Mouse (Mus musculus) MEL (cell line): ENCODE data around the gene 9330182O14Rik. TPM values are rescaled to one million over a fixed set of nuclear protein-coding genes. Genes with fewer than 3 reads are reported as not detected.
A peak's percentile ranks its signal among the peaks of the same experiment; 100 is the strongest.

Source experiments
- DNase-seq: peaks from one replicate; pipeline ENCODE4 v3.0.0; 2011; ENCODE audit warnings: low read depth, low spot score
- H3K27ac ChIP-seq: 2 replicates; pipeline ENCODE4 v1.5.1; 2012; ENCODE audit warnings: low read depth, mild to moderate bottlenecking, control low read depth, low read length, moderate library complexity; ENCODE audit not compliant: control insufficient read depth
- H3K27me3 ChIP-seq, 2 experiments: fragments of 150-350 bp in 1 of 2; sonication (generic) in 1 of 2; 2 replicates each; pipeline ENCODE4 v1.6.1; 2012; ENCODE audit warnings: low read length in 2 of 2, mild to moderate bottlenecking in 2 of 2, improper control_type of control experiment in 1 of 2, moderate library complexity in 1 of 2; ENCODE audit not compliant: insufficient read depth in 2 of 2, control insufficient read depth in 1 of 2
- H3K36me3 ChIP-seq, 2 experiments: 2 replicates each; pipeline ENCODE4 v1.6.1; 2012 to 2014; ENCODE audit warnings: low read length in 2 of 2, improper control_type of control experiment in 1 of 2, inconsistent platforms in 1 of 2, mild to moderate bottlenecking in 1 of 2; ENCODE audit not compliant: insufficient read depth in 2 of 2, control insufficient read depth in 1 of 2
- H3K4me1 ChIP-seq, 2 experiments: fragments of 150-350 bp in 1 of 2; sonication (generic) in 1 of 2; 2 replicates each; pipeline ENCODE4 v1.6.1; 2012; ENCODE audit warnings: low read length in 2 of 2, improper control_type of control experiment in 1 of 2, mild to moderate bottlenecking in 1 of 2; ENCODE audit not compliant: insufficient read depth in 2 of 2, control insufficient read depth in 1 of 2
- H3K4me3 ChIP-seq, 2 experiments: fragments of 150-350 bp in 1 of 2; sonication (generic) in 1 of 2; 2 replicates each; pipeline ENCODE4 v1.5.1; 2012; ENCODE audit warnings: low read depth in 2 of 2, low read length in 2 of 2, mild to moderate bottlenecking in 2 of 2, moderate library complexity in 2 of 2, control low read depth in 1 of 2, improper control_type of control experiment in 1 of 2; ENCODE audit not compliant: control insufficient read depth in 1 of 2, insufficient read depth in 1 of 2
- H3K79me2 ChIP-seq: 2 replicates; pipeline ENCODE4 v1.6.1; 2012; ENCODE audit warnings: mild to moderate bottlenecking, low read length, moderate library complexity; ENCODE audit not compliant: control insufficient read depth, poor library complexity, insufficient read depth
- H3K9ac ChIP-seq: 2 replicates; pipeline ENCODE4 v1.6.1; 2012; ENCODE audit warnings: low read depth, mild to moderate bottlenecking, control low read depth, low read length, moderate library complexity; ENCODE audit not compliant: control insufficient read depth, poor library complexity, severe bottlenecking
- H3K9me3 ChIP-seq: fragments of 150-350 bp; sonication (generic); replicated peaks from 2 replicates; pipeline ENCODE4 v1.6.1; 2012; ENCODE audit warnings: mild to moderate bottlenecking, low read length, improper control_type of control experiment, moderate library complexity; ENCODE audit not compliant: insufficient read depth
- CHD2 ChIP-seq: IDR thresholded peaks from 2 replicates; pipeline ENCODE4 v1.6.1; 2011; ENCODE audit warnings: low read length, improper control_type of control experiment
- EP300 ChIP-seq, 2 experiments: IDR thresholded peaks; 2 replicates each; pipeline ENCODE4 v1.6.1; 2011; ENCODE audit warnings: improper control_type of control experiment in 2 of 2, low read length in 2 of 2, low read depth in 1 of 2, mild to moderate bottlenecking in 1 of 2
- GABPA ChIP-seq: IDR thresholded peaks from 2 replicates; pipeline ENCODE4 v1.6.1; 2012; ENCODE audit warnings: low read depth, mild to moderate bottlenecking, inconsistent platforms, low read length, improper control_type of control experiment, moderate library complexity
- KAT2A ChIP-seq: conservative IDR thresholded peaks from 2 replicates; pipeline ENCODE4 v1.6.1; 2012; ENCODE audit warnings: low read depth, low read length, improper control_type of control experiment, inconsistent platforms
- MAFK ChIP-seq: IDR thresholded peaks from 2 replicates; pipeline ENCODE4 v1.6.1; 2011; ENCODE audit warnings: low read depth, mild to moderate bottlenecking, low read length, improper control_type of control experiment, borderline replicate concordance
- MEF2A ChIP-seq: IDR thresholded peaks from 2 replicates; pipeline ENCODE4 v1.6.1; 2014; ENCODE audit warnings: low read depth, mild to moderate bottlenecking, inconsistent platforms, low read length, improper control_type of control experiment; ENCODE audit not compliant: poor library complexity, insufficient replicate concordance, severe bottlenecking; ENCODE audit errors: extremely low read depth
- MYB ChIP-seq: IDR thresholded peaks from 2 replicates; pipeline ENCODE4 v1.6.1; 2011; ENCODE audit warnings: mild to moderate bottlenecking, low read depth, low read length, improper control_type of control experiment
- POLR2A ChIP-seq, 2 experiments: IDR thresholded peaks; 2 replicates each; pipeline ENCODE4 v1.6.1; 2011 to 2012; ENCODE audit warnings: low read length in 2 of 2, mild to moderate bottlenecking in 2 of 2, control low read depth in 1 of 2, improper control_type of control experiment in 1 of 2, low read depth in 1 of 2, moderate library complexity in 1 of 2; ENCODE audit not compliant: control insufficient read depth in 1 of 2, insufficient read depth in 1 of 2, poor library complexity in 1 of 2
- POLR2AphosphoS2 ChIP-seq: IDR thresholded peaks from 2 replicates; pipeline ENCODE4 v1.6.1; 2011; ENCODE audit warnings: low read length, improper control_type of control experiment
- POLR2AphosphoS5 ChIP-seq: IDR thresholded peaks from 2 replicates; pipeline ENCODE4 v1.6.1; 2012; ENCODE audit warnings: low read depth, borderline replicate concordance, mild to moderate bottlenecking, inconsistent platforms, low read length, moderate library complexity, mixed read lengths
- SMC3 ChIP-seq: IDR thresholded peaks from 2 replicates; pipeline ENCODE4 v1.6.1; 2011; ENCODE audit warnings: low read depth, low read length, improper control_type of control experiment
- TBP ChIP-seq: IDR thresholded peaks from 2 replicates; pipeline ENCODE4 v1.8.0; 2011; ENCODE audit warnings: low read depth, low read length, improper control_type of control experiment
- TCF12 ChIP-seq: IDR thresholded peaks from 2 replicates; pipeline ENCODE4 v1.6.1; 2014; ENCODE audit warnings: low read depth, mild to moderate bottlenecking, inconsistent platforms, low read length, improper control_type of control experiment, moderate library complexity
- UBTF ChIP-seq: IDR thresholded peaks from 2 replicates; pipeline ENCODE4 v1.6.1; 2012; ENCODE audit warnings: low read depth, mild to moderate bottlenecking, inconsistent platforms, low read length, improper control_type of control experiment, moderate library complexity, borderline replicate concordance; ENCODE audit not compliant: insufficient read depth
- USF1 ChIP-seq: IDR thresholded peaks from 2 replicates; pipeline ENCODE4 v1.6.1; 2014; ENCODE audit warnings: low read depth, mild to moderate bottlenecking, inconsistent platforms, low read length, improper control_type of control experiment, moderate library complexity
- ZKSCAN1 ChIP-seq: IDR thresholded peaks from 2 replicates; pipeline ENCODE4 v1.6.1; 2012; ENCODE audit warnings: low read depth, mild to moderate bottlenecking, inconsistent platforms, low read length, improper control_type of control experiment, moderate library complexity
- polyA plus RNA-seq, 2 experiments: library from polyadenylated mRNA; stranded (reverse) in 1 of 2; unstranded in 1 of 2; fragments of >175 nt in 1 of 2; fragments of >200 nt in 1 of 2; gene quantifications; 2 replicates each; pipeline versions ENCODE4 v1.2.1 to v1.2.4; 2012; ENCODE audit warnings: low replicate concordance in 2 of 2, low read depth in 1 of 2; ENCODE audit not compliant: insufficient read length in 2 of 2, insufficient read depth in 1 of 2, missing spikeins in 1 of 2
- total RNA-seq: library from RNA; depleted of rRNA; stranded (reverse); fragments of 300-350 nt; gene quantifications from 2 replicates; pipeline ENCODE4 v1.2.3, GENCODE M21; 2012

9330182O14Rik gene
- total and polyA plus RNA-seq, 3 experiments: not detected

- Histone ChIP-seq H3K4me3 (no peak overlapping the region), H3K4me1 (no peaks in the 10 kb centered on the region), H3K9ac (no peak overlapping the region), H3K79me2 (no peaks in the 10 kb centered on the region), H3K36me3 (no peaks in the 10 kb centered on the region), H3K27me3 (peaks cover 0 to 4% of the 10 kb centered on the region in 2 experiments; a peak in 3 of 4 replicates), H3K9me3 (no peaks in the 10 kb centered on the region), H3K27ac (no peak overlapping the region)
- no peak for DNase-seq
- no peak for TF ChIP-seq CHD2
- TF ChIP-seq USF1: 0 out of 2 replicates have a peak, but pooled peaks have one; percentile 39
- no peak for TF ChIP-seq MAFK
- no peak for TF ChIP-seq ZKSCAN1
- TF ChIP-seq EP300 (IDR thresholded peaks at IDR 0.05; ENCODE audit: low read depth in 1 of 2, low read length in 2 of 2): no peak
- TF ChIP-seq TBP: no peak
- TF ChIP-seq POLR2AphosphoS5: no peak
- no peak for TF ChIP-seq KAT2A
Observed at GRCm38 (mm10) chr15:40169705-40170104, 35.5 kb downstream of the 9330182O14Rik start.

GRCm38 (mm10) chr15:40179423-40179822 is 45.3 kb downstream of the 9330182O14Rik start:
- Histone ChIP-seq H3K9me3 (no peaks in the 10 kb centered on the region), H3K79me2 (no peaks in the 10 kb centered on the region), H3K27me3 (peaks cover 0 to 5% of the 10 kb centered on the region in 2 experiments; a peak in 3 of 4 replicates), H3K36me3 (no peaks in the 10 kb centered on the region), H3K9ac (no peak overlapping the region), H3K27ac (no peak overlapping the region), H3K4me1 (no peaks in the 10 kb centered on the region), H3K4me3 (no peak overlapping the region)
- no peak for TF ChIP-seq TCF12
- DNase-seq: no peak

DNA sequence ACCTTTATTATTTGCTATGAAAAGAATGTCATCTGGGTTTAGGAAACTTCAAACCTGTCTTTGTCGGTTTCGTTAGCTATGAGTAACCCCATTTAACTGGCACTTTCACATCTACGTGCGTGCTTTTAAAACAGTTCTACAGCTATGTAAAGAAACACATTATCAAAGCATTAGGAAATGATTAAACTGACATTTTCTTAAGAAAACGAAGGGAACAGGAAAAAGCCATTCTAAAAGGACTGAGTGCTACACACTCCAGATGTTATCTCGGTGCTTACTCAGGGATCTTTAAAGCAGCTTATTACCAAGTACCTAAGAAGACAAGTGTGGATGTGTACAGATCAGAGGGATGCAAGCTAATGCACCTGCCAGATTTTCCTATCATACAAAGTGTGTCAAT is 52.9 kb downstream of the 9330182O14Rik start:
- Histone ChIP-seq H3K36me3 (no peaks in the 10 kb centered on the region), H3K9ac (no peak overlapping the region), H3K27me3 (no peaks in the 10 kb centered on the region), H3K9me3 (no peaks in the 10 kb centered on the region), H3K79me2 (no peaks in the 10 kb centered on the region), H3K4me3 (no peak overlapping the region), H3K27ac (no peak overlapping the region), H3K4me1 (no peaks in the 10 kb centered on the region)
- TF ChIP-seq UBTF (no peak), POLR2AphosphoS2 (no peak), SMC3 (no peak), POLR2A (IDR thresholded peaks at IDR 0.05; ENCODE audit: control insufficient read depth in 1 of 2, insufficient read depth in 1 of 2, low read depth in 1 of 2, low read length in 2 of 2, poor library complexity in 1 of 2) (no peak), MYB (no peak), GABPA (no peak), MEF2A (no peak)
- DNase-seq: no peak
